21 mouse cellular contexts compared by ENCODE assay signal in the genomic region with DNA sequence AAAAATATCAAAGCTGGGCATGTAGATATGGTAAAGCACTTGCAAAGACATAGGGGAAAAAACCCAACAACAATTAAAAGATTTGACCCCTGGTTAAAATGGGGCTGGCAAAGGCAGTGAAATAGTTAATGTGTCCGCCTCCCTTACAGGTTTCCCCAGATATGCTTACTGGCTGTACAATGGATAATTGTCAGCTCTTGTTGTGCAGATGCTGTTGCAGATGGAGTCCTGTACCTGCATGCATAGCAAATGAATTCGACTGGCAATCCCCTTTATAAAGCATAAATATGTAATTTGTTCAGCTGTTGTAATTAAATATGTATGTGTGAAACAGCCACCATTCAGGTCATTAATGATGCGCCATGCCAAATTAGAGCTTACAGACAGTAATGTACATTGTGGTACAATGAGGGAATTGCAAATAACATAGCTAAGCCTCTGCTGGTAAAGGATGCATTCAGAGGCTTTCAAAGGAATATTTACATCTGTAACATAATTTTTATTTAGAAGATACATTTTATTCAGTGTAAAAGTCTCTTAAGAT.
DNase-seq lines count a peak whose midpoint lies in the region; ATAC-seq and TF ChIP-seq lines count a peak whose summit lies in the region.
"Had no signal": no experiment of that assay in that cellular context is flagged by ENCODE, and none has a peak within 500 bp of the region (broad histone marks: within the 10 kb centered on the region; RNA-seq: fewer than 3 reads in every experiment).

No protein-coding gene starts in this region.

- no peak overlapping the region for H3K9ac ChIP-seq in forebrain, embryonic 13.5 days
- no peak overlapping the region for H3K9ac ChIP-seq in forebrain, postnatal 0 days
- H3K9ac ChIP-seq in hindbrain, embryonic 12.5 days = no peak overlapping the region
- no peak overlapping the region for H3K9ac ChIP-seq in hindbrain, postnatal 0 days (replicated peaks; ENCODE audit: low read length)
- no peak overlapping the region for H3K9ac ChIP-seq in neural tube, embryonic 12.5 days
- H3K9ac ChIP-seq in neural tube, embryonic 15.5 days (replicated peaks) = no peak overlapping the region
- H3K9ac ChIP-seq: embryonic facial prominence, embryonic 15.5 days; limb, embryonic 15.5 days; liver, embryonic 14.5 days; lung, embryonic 14.5 days had no signal

- peak overlapping the region; percentile 41 for H3K27ac ChIP-seq in forebrain, embryonic 13.5 days
- no peak overlapping the region for H3K27ac ChIP-seq in forebrain, postnatal 0 days (ENCODE audit: low read depth, low read length)
- no peak overlapping the region for H3K27ac ChIP-seq in hindbrain, embryonic 12.5 days
- no peak overlapping the region for H3K27ac ChIP-seq in hindbrain, postnatal 0 days
- no peak overlapping the region for H3K27ac ChIP-seq in neural tube, embryonic 12.5 days
- no peak overlapping the region; the same call in 1 of the 2 replicates for H3K27ac ChIP-seq in neural tube, embryonic 15.5 days (replicated peaks)
- H3K27ac ChIP-seq: embryonic facial prominence, embryonic 15.5 days; kidney, postnatal 0 days; limb, embryonic 15.5 days; liver, embryonic 14.5 days had no signal

- H3K9me3 ChIP-seq in forebrain, embryonic 13.5 days (replicated peaks) = no peaks in the 10 kb centered on the region
- no peaks in the 10 kb centered on the region for H3K9me3 ChIP-seq in forebrain, postnatal 0 days (ENCODE audit: low read length)
- H3K9me3 ChIP-seq in hindbrain, embryonic 12.5 days (replicated peaks) = no peaks in the 10 kb centered on the region
- H3K9me3 ChIP-seq in hindbrain, postnatal 0 days (ENCODE audit: low read length) = no peaks in the 10 kb centered on the region
- H3K9me3 ChIP-seq in neural tube, embryonic 12.5 days = no peaks in the 10 kb centered on the region
- H3K9me3 ChIP-seq in neural tube, embryonic 15.5 days (replicated peaks) = no peaks in the 10 kb centered on the region
- H3K9me3 ChIP-seq: embryonic facial prominence, embryonic 15.5 days; limb, embryonic 15.5 days had no signal

- 33% methylated on average over 3 of the region's 3 CpGs for WGBS in forebrain, embryonic 13.5 days
- WGBS in forebrain, postnatal 0 days = 30% methylated on average over 3 of the region's 3 CpGs
- WGBS in hindbrain, embryonic 12.5 days = 55% methylated on average over 3 of the region's 3 CpGs
- WGBS in hindbrain, postnatal 0 days = 41% methylated on average over 3 of the region's 3 CpGs
- WGBS in neural tube, embryonic 12.5 days = 61% methylated on average over 3 of the region's 3 CpGs
- WGBS in neural tube, embryonic 15.5 days = 35% methylated on average over 3 of the region's 3 CpGs

- no peak for TF ChIP-seq CTCF in forebrain, postnatal 0 days (IDR thresholded peaks at IDR 0.05; ENCODE audit: low read depth)
- TF ChIP-seq CTCF in hindbrain, postnatal 0 days (IDR thresholded peaks at IDR 0.05; ENCODE audit: low read depth) = no peak

- DNase-seq in forebrain, postnatal 0 days = no peak
- DNase-seq in hindbrain, postnatal 0 days (ENCODE audit: low spot score) = no peak
- no peak for DNase-seq in right cerebral cortex, postnatal 4 days
- no peak for DNase-seq in lung, postnatal 36 days
- DNase-seq: adrenal gland, postnatal 14 days; cerebellum, adult 9-11 months; gastrocnemius, postnatal 14 days; heart, postnatal 4 days; kidney, adult 2 months; layer of hippocampus, adult 9-11 months; lung, embryonic 14.5 days; right cerebral cortex, postnatal 25 days had no signal

- peaks cover 50% of the 10 kb centered on the region for H3K4me1 ChIP-seq in forebrain, embryonic 13.5 days
- peaks cover 19% of the 10 kb centered on the region; the same call in 1 of the 2 replicates for H3K4me1 ChIP-seq in forebrain, postnatal 0 days (ENCODE audit: insufficient read depth)
- peaks cover 31% of the 10 kb centered on the region for H3K4me1 ChIP-seq in hindbrain, embryonic 12.5 days
- peaks cover 4% of the 10 kb centered on the region; the same call in 1 of the 2 replicates for H3K4me1 ChIP-seq in hindbrain, postnatal 0 days (ENCODE audit: insufficient read depth, low read length)
- H3K4me1 ChIP-seq in neural tube, embryonic 12.5 days = peaks cover 25% of the 10 kb centered on the region
- H3K4me1 ChIP-seq in neural tube, embryonic 15.5 days = peaks cover 27% of the 10 kb centered on the region

- H3K4me2 ChIP-seq in forebrain, embryonic 13.5 days = no peak overlapping the region
- H3K4me2 ChIP-seq in forebrain, postnatal 0 days (ENCODE audit: low read depth) = no peak overlapping the region
- no peak overlapping the region for H3K4me2 ChIP-seq in hindbrain, embryonic 12.5 days (replicated peaks)
- no peak overlapping the region for H3K4me2 ChIP-seq in hindbrain, postnatal 0 days (ENCODE audit: low read depth, low read length)
- H3K4me2 ChIP-seq in neural tube, embryonic 12.5 days (replicated peaks) = no peak overlapping the region
- H3K4me2 ChIP-seq in neural tube, embryonic 15.5 days = no peak overlapping the region
- H3K4me2 ChIP-seq: embryonic facial prominence, embryonic 15.5 days; limb, embryonic 15.5 days; lung, embryonic 14.5 days had no signal

- ATAC-seq in forebrain, embryonic 13.5 days = peak; percentile 42; the same call in 1 of the 2 replicates
- ATAC-seq in forebrain, postnatal 0 days = no peak
- peak; percentile 75 for ATAC-seq in hindbrain, embryonic 12.5 days (ENCODE audit: low FRiP score)
- ATAC-seq in hindbrain, postnatal 0 days = no peak
- ATAC-seq in neural tube, embryonic 12.5 days (ENCODE audit: low FRiP score, low read depth) = peak; percentile 65
- ATAC-seq in neural tube, embryonic 15.5 days (ENCODE audit: low FRiP score) = no peak

- no peaks in the 10 kb centered on the region for H3K27me3 ChIP-seq in forebrain, embryonic 13.5 days
- no peaks in the 10 kb centered on the region for H3K27me3 ChIP-seq in forebrain, postnatal 0 days (ENCODE audit: insufficient read depth, low read length)
- no peaks in the 10 kb centered on the region for H3K27me3 ChIP-seq in hindbrain, embryonic 12.5 days
- no peaks in the 10 kb centered on the region for H3K27me3 ChIP-seq in hindbrain, postnatal 0 days (ENCODE audit: insufficient read depth, low read length)
- no peaks in the 10 kb centered on the region for H3K27me3 ChIP-seq in neural tube, embryonic 12.5 days (replicated peaks)
- no peaks in the 10 kb centered on the region for H3K27me3 ChIP-seq in neural tube, embryonic 15.5 days (replicated peaks)
- H3K27me3 ChIP-seq: embryonic facial prominence, embryonic 15.5 days; limb, embryonic 15.5 days; megakaryocyte, embryonic 14.5 days had no signal

- no peak overlapping the region for H3K4me3 ChIP-seq in forebrain, embryonic 13.5 days
- H3K4me3 ChIP-seq in forebrain, postnatal 0 days (ENCODE audit: low read depth, low read length) = no peak overlapping the region
- H3K4me3 ChIP-seq in hindbrain, embryonic 12.5 days = no peak overlapping the region
- H3K4me3 ChIP-seq in hindbrain, postnatal 0 days (ENCODE audit: low read length) = no peak overlapping the region
- no peak overlapping the region for H3K4me3 ChIP-seq in neural tube, embryonic 12.5 days
- H3K4me3 ChIP-seq in neural tube, embryonic 15.5 days (replicated peaks) = no peak overlapping the region
- H3K4me3 ChIP-seq: embryonic facial prominence, embryonic 15.5 days; limb, embryonic 15.5 days; megakaryocyte, embryonic 14.5 days had no signal

- H3K36me3 ChIP-seq in forebrain, embryonic 13.5 days (ENCODE audit: poor library complexity, severe bottlenecking) = no peaks in the 10 kb centered on the region
- no peaks in the 10 kb centered on the region for H3K36me3 ChIP-seq in forebrain, postnatal 0 days (ENCODE audit: insufficient read depth)
- H3K36me3 ChIP-seq in hindbrain, embryonic 12.5 days = no peaks in the 10 kb centered on the region
- no peaks in the 10 kb centered on the region for H3K36me3 ChIP-seq in hindbrain, postnatal 0 days (ENCODE audit: insufficient read depth, low read length)
- no peaks in the 10 kb centered on the region for H3K36me3 ChIP-seq in neural tube, embryonic 12.5 days
- H3K36me3 ChIP-seq in neural tube, embryonic 15.5 days = no peaks in the 10 kb centered on the region
- H3K36me3 ChIP-seq: embryonic facial prominence, embryonic 15.5 days had no signal

Comparison
In these comparisons a context has a peak if more than half of its experiments do, and no peak if none do; other contexts are left out.
1. ATAC-seq: peak in forebrain, embryonic 13.5 days (single experiment), hindbrain, embryonic 12.5 days (single experiment) and neural tube, embryonic 12.5 days (single experiment); none in forebrain, postnatal 0 days (single experiment), hindbrain, postnatal 0 days (single experiment) and neural tube, embryonic 15.5 days (single experiment).